8 mouse cellular contexts compared by ENCODE assay signal in the genomic region with DNA sequence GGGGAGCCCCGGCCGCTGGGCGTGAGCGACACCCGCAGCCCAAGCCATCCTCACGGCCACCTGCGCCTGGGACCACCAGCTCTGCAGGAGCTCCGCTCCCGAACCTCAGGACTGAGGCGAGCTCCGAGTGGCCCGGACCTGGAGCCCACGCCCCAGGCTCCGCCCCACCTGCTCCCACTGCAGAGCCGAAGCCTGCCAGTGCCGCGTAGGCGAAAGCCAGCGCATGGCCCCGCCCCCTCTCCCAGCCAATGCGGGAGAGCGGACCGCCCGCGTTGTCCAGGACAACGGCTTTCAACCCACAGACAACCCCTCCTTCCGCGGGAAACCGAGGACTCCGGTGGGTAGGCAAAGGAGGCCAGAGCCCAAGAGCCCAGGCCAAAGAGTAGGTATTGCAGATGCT. TPM values are rescaled to one million over a fixed set of nuclear protein-coding genes. Genes with fewer than 3 reads are reported as not detected.
DNase-seq lines count a peak whose midpoint lies in the region; ATAC-seq and TF ChIP-seq lines count a peak whose summit lies in the region.

No protein-coding gene starts in this region.

- peak overlapping the region; percentile 56 for H3K27ac ChIP-seq in forebrain, embryonic 16.5 days (ENCODE audit: low read length)
- peak overlapping the region; percentile 81 for H3K27ac ChIP-seq in neural tube, embryonic 15.5 days (replicated peaks)

- ATAC-seq in cerebellum, adult (ENCODE audit: insufficient number of reproducible peaks, low FRiP score, low TSS enrichment): peak; percentile 80
- peak; percentile 91 for ATAC-seq in forebrain, embryonic 16.5 days
- peak; percentile 91 for ATAC-seq in neural tube, embryonic 15.5 days (ENCODE audit: low FRiP score)

- H3K27me3 ChIP-seq in E14TG2a.4 (ENCODE audit: insufficient read depth, low read length): peaks cover 24% of the 10 kb centered on the region
- H3K27me3 ChIP-seq in forebrain, embryonic 16.5 days (replicated peaks; ENCODE audit: control insufficient read depth, insufficient read depth, low read length): no peaks in the 10 kb centered on the region
- H3K27me3 ChIP-seq in neural tube, embryonic 15.5 days (replicated peaks): no peaks in the 10 kb centered on the region

- H3K36me3 ChIP-seq in E14TG2a.4 (ENCODE audit: insufficient read depth, low read length): peaks cover 43% of the 10 kb centered on the region
- peaks cover 15% of the 10 kb centered on the region for H3K36me3 ChIP-seq in forebrain, embryonic 16.5 days (ENCODE audit: control insufficient read depth, insufficient read depth)
- H3K36me3 ChIP-seq in neural tube, embryonic 15.5 days: peaks cover 32% of the 10 kb centered on the region

- H3K9ac ChIP-seq in forebrain, embryonic 16.5 days (replicated peaks; ENCODE audit: low read depth, low read length): peak overlapping the region; percentile 71
- H3K9ac ChIP-seq in neural tube, embryonic 15.5 days (replicated peaks): peak overlapping the region; percentile 93

- peaks cover 90% of the 10 kb centered on the region for H3K4me1 ChIP-seq in E14TG2a.4 (replicated peaks; ENCODE audit: low read depth, low read length)
- H3K4me1 ChIP-seq in forebrain, embryonic 16.5 days (replicated peaks; ENCODE audit: control insufficient read depth, insufficient read depth, low read length): peaks cover 49% of the 10 kb centered on the region
- H3K4me1 ChIP-seq in neural tube, embryonic 15.5 days: peaks cover 65% of the 10 kb centered on the region

- DNase-seq in heart, postnatal 36 days: peak; percentile 90 to 91
- DNase-seq in layer of hippocampus, adult 18-20 months (ENCODE audit: low spot score in 2 of 2): peak; percentile 94 to 96
- peak; percentile 93 to 96 for DNase-seq in lung, adult 18-20 months
- DNase-seq in testis, postnatal 10 days (ENCODE audit: low spot score): peak; percentile 98

- 0% methylated on average over 26 of the region's 30 CpGs for WGBS in forebrain, embryonic 16.5 days
- 0% methylated on average over 30 of the region's 30 CpGs for WGBS in neural tube, embryonic 15.5 days

- no peaks in the 10 kb centered on the region for H3K9me3 ChIP-seq in E14TG2a.4 (ENCODE audit: low read length)
- no peaks in the 10 kb centered on the region for H3K9me3 ChIP-seq in forebrain, embryonic 16.5 days (ENCODE audit: control insufficient read depth, low read length)
- no peaks in the 10 kb centered on the region for H3K9me3 ChIP-seq in neural tube, embryonic 15.5 days (replicated peaks)

- H3K4me3 ChIP-seq in E14TG2a.4 (replicated peaks; ENCODE audit: low read length): peak overlapping the region; percentile 90
- peak overlapping the region; percentile 55 for H3K4me3 ChIP-seq in forebrain, embryonic 16.5 days (replicated peaks; ENCODE audit: low read length)
- peak overlapping the region; percentile 88 for H3K4me3 ChIP-seq in neural tube, embryonic 15.5 days (replicated peaks)

- peak overlapping the region; percentile 95 for H3K4me2 ChIP-seq in forebrain, embryonic 16.5 days (ENCODE audit: low read length)
- H3K4me2 ChIP-seq in neural tube, embryonic 15.5 days: peak overlapping the region; percentile 97

- no peak for TF ChIP-seq CTCF in E14TG2a.4 (conservative IDR thresholded peaks at IDR 0.05; ENCODE audit: low read length)

- intact Hi-C loops in heart, postnatal 36 days (cut with DNase I): loop anchor here (5.0 kb wide), 3 partner anchors 92 to 173 kb away; a partner anchor contains a TSS

RNA-seq across cellular contexts. Expression of a gene that starts 2.8 kb away (rescaled TPM):
- polyA plus RNA-seq in forebrain, embryonic 16.5 days (2015; fragmentation: Nextera tagmentation; extraction: Ambion mirVana): 11.0 and 14.1 TPM in 2 replicates
- total RNA-seq in heart, postnatal 36 days (2021): 10 to 100 TPM; 21.8 to 24.1 TPM
- 10 to 100 TPM; 88.0 to 91.6 TPM for total RNA-seq in layer of hippocampus, adult 18-20 months (2021)
- polyA plus RNA-seq in neural tube, embryonic 15.5 days (2015; fragmentation: Nextera tagmentation; extraction: Ambion mirVana): 11.9 and 12.9 TPM in 2 replicates

RNA-seq across cellular contexts. Expression of a gene that starts 38.1 kb away (rescaled TPM):
- 134 and 145 TPM in 2 replicates for polyA plus RNA-seq in forebrain, embryonic 16.5 days (2015; fragmentation: Nextera tagmentation; extraction: Ambion mirVana)
- total RNA-seq in heart, postnatal 36 days (2021): 10 to 100 TPM; 42.3 to 53.4 TPM
- 10 to 100 TPM; 91.7 to 93.8 TPM for total RNA-seq in layer of hippocampus, adult 18-20 months (2021)
- 105 and 114 TPM in 2 replicates for polyA plus RNA-seq in neural tube, embryonic 15.5 days (2015; fragmentation: Nextera tagmentation; extraction: Ambion mirVana)

RNA-seq across cellular contexts. Expression of a gene that starts 47.5 kb away (rescaled TPM):
- 0.54 and 0.88 TPM in 2 replicates for polyA plus RNA-seq in forebrain, embryonic 16.5 days (2015; fragmentation: Nextera tagmentation; extraction: Ambion mirVana)
- total RNA-seq in heart, postnatal 36 days (2021): 1 to 10 TPM; 4.3 to 7.5 TPM
- 1 to 10 TPM; 6.5 to 7.2 TPM for total RNA-seq in layer of hippocampus, adult 18-20 months (2021)
- 1.2 and 1.5 TPM in 2 replicates for polyA plus RNA-seq in neural tube, embryonic 15.5 days (2015; fragmentation: Nextera tagmentation; extraction: Ambion mirVana)

Comparison
In these comparisons a context has a peak if more than half of its experiments do, and no peak if none do; other contexts are left out.
1. Peak in every context shown above with its lines: DNase-seq, ATAC-seq, H3K4me3 ChIP-seq and H3K27ac ChIP-seq.